Mouse (Mus musculus) forebrain, postnatal 0 days (tissue): ENCODE results near the gene Bpifa6. TPM values are rescaled to one million over a fixed set of nuclear protein-coding genes. Genes with fewer than 3 reads are reported as not detected.
"Not testable (repeated sequence)": the region's sequence is repeated elsewhere in the genome, so short reads cannot be mapped to it uniquely, and the experiment has no call there.

Experiments used
- ATAC-seq: fragments of 200-750 bp; cut with Nextera tagmentation; 2 replicates; pipeline ENCODE4 v1.8.0; 2017; ENCODE audit warnings: mild to moderate bottlenecking, moderate library complexity
- DNase-seq: peaks from one replicate; pipeline ENCODE4 v3.0.0-alpha.2; 2015
- H3K27ac ChIP-seq: fragments of 300-500 bp; sonication (generic); 2 replicates; pipeline ENCODE4 v1.5.1; 2014; ENCODE audit warnings: low read depth, mild to moderate bottlenecking, antibody characterized with exemption, low read length, moderate library complexity, mixed read lengths
- H3K27me3 ChIP-seq: fragments of 300-500 bp; sonication (generic); 2 replicates; pipeline ENCODE4 v1.6.1; 2014; ENCODE audit warnings: mild to moderate bottlenecking, low read length, mixed read lengths; ENCODE audit not compliant: insufficient read depth
- H3K36me3 ChIP-seq: fragments of 300-500 bp; sonication (generic); 2 replicates; pipeline ENCODE4 v1.6.1; 2014; ENCODE audit warnings: mild to moderate bottlenecking, moderate library complexity; ENCODE audit not compliant: insufficient read depth
- H3K4me1 ChIP-seq: fragments of 300-500 bp; sonication (generic); 2 replicates; pipeline ENCODE4 v1.6.1; 2014; ENCODE audit warnings: antibody characterized with exemption; ENCODE audit not compliant: insufficient read depth
- H3K4me2 ChIP-seq: fragments of 300-500 bp; sonication (generic); 2 replicates; pipeline ENCODE4 v1.6.1; 2014; ENCODE audit warnings: low read depth, mild to moderate bottlenecking, moderate library complexity
- H3K4me3 ChIP-seq: fragments of 300-500 bp; sonication (generic); 2 replicates; pipeline ENCODE4 v1.5.1; 2014; ENCODE audit warnings: low read depth, low read length, mixed read lengths
- H3K9ac ChIP-seq: fragments of 300-500 bp; sonication (generic); 2 replicates; pipeline ENCODE4 v1.6.1; 2014; ENCODE audit warnings: mild to moderate bottlenecking
- H3K9me3 ChIP-seq: fragments of 300-500 bp; sonication (generic); 2 replicates; pipeline ENCODE4 v1.6.1; 2016; ENCODE audit warnings: low read length
- CTCF ChIP-seq: sonication (generic); IDR thresholded peaks from 2 replicates; pipeline ENCODE4 v1.5.1; 2016; ENCODE audit warnings: antibody characterized with exemption, control low read depth, low read depth
- WGBS: fragments of 180-500 bp; shearing (Covaris S2); extraction: QIAGEN DNeasy Blood & Tissue Kit; methylation state at CpG from one replicate; pipeline ENCODE4 v1.1.7; 2014; 5-methylcytosine and 5-hydroxymethylcytosine counted together
- polyA plus RNA-seq: library from polyadenylated mRNA; unstranded; fragments of >200 nt; fragmentation: Nextera tagmentation; extraction: Ambion mirVana; gene quantifications from 2 replicates; pipeline ENCODE4 v1.2.1, GENCODE M21; 2015
- total RNA-seq: library from RNA; depleted of rRNA; stranded (reverse); fragments of >200 nt; gene quantifications from 2 replicates; pipeline ENCODE4 v1.2.3, GENCODE M21; 2014; rRNA removed

Bpifa6 gene
- total and polyA plus RNA-seq, 2 experiments from 2014 or later, result not detected

DNA sequence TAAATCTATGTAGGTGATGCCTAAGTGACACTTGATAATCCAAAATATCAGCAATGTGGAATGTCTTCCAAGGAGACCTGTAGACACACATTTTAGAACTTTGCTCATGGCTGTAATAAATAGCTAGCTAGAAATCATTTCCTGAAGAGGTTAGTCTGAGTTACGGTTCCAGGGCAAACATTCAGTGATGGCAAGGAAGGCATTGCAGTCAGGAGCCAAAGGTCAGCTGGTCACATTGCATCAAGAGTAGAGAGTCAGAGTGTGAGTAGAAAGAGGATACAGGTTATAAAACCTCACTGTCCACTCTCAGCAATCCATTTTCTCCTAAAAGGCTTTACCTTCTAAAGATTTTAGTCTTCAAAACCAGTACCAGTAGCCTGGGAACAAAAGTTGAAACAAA is 43.2 kb downstream of the Bpifa6 start:
- WGBS, result 94% methylated on average over 1 of the region's 1 CpGs
- H3K27me3 ChIP-seq, result no peaks in the 10 kb centered on the region
- H3K27ac ChIP-seq, result no peak overlapping the region
- no peak overlapping the region for H3K4me3 ChIP-seq
- ATAC-seq (no peak), DNase-seq (no peak)
- TF ChIP-seq CTCF, result no peak
- no peak overlapping the region for H3K4me2 ChIP-seq
- no peaks in the 10 kb centered on the region for H3K36me3 ChIP-seq
- H3K9ac ChIP-seq, result no peak overlapping the region
- no peaks in the 10 kb centered on the region for H3K9me3 ChIP-seq
- no peaks in the 10 kb centered on the region for H3K4me1 ChIP-seq

- not testable (repeated sequence) for DNase-seq, H3K4me1 ChIP-seq, H3K36me3 ChIP-seq, H3K4me3 ChIP-seq, H3K9ac ChIP-seq, H3K4me2 ChIP-seq, H3K27ac ChIP-seq, H3K9me3 ChIP-seq, ATAC-seq, H3K27me3 ChIP-seq
- 96% methylated on average over 4 of the region's 4 CpGs for WGBS
Observed at GRCm38 (mm10) chr2:154024676-154025075, 49.9 kb downstream of the Bpifa6 start.

GRCm38 (mm10) chr2:154038932-154039331 is 64.2 kb downstream of the Bpifa6 start:
- 53% methylated on average over 2 of the region's 2 CpGs for WGBS
- Histone ChIP-seq H3K36me3 (no peaks in the 10 kb centered on the region), H3K4me3 (no peak overlapping the region), H3K4me1 (no peaks in the 10 kb centered on the region), H3K9ac (no peak overlapping the region), H3K4me2 (no peak overlapping the region), H3K9me3 (no peaks in the 10 kb centered on the region), H3K27me3 (no peaks in the 10 kb centered on the region), H3K27ac (no peak overlapping the region)
- no peak for ATAC-seq
- TF ChIP-seq CTCF, result peak; percentile 53
- DNase-seq, result peak; percentile 8

GRCm38 (mm10) chr2:154044743-154045142 is 70.0 kb downstream of the Bpifa6 start:
- no peak overlapping the region for H3K4me2 ChIP-seq
- ATAC-seq (no peak), DNase-seq (no peak)
- H3K27ac ChIP-seq, result no peak overlapping the region
- H3K9ac ChIP-seq, result no peak overlapping the region
- H3K9me3 ChIP-seq, result no peaks in the 10 kb centered on the region
- no peaks in the 10 kb centered on the region for H3K36me3 ChIP-seq
- H3K4me1 ChIP-seq, result no peaks in the 10 kb centered on the region
- TF ChIP-seq CTCF, result no peak
- no peaks in the 10 kb centered on the region for H3K27me3 ChIP-seq
- no peak overlapping the region for H3K4me3 ChIP-seq
- 85% methylated on average over 3 of the region's 3 CpGs for WGBS

Other genes starting within 250 kb of the Bpifa6 start
- 97.6 and 117 TPM in 2 replicates for gene Mapre1, start 233.7 kb upstream of the Bpifa6 start, total RNA-seq
- 354 and 411 TPM in 2 replicates for gene Mapre1, start 233.7 kb upstream of the Bpifa6 start, polyA plus RNA-seq
- gene Efcab8, start 195.0 kb upstream of the Bpifa6 start, total RNA-seq, result 0.05 and 0.23 TPM in 2 replicates
- gene Efcab8, start 195.0 kb upstream of the Bpifa6 start, polyA plus RNA-seq, result not detected in 2 replicates
- gene Sun5, start 103.9 kb upstream of the Bpifa6 start, total RNA-seq, result not detected in 2 replicates
- not detected in 2 replicates for gene Sun5, start 103.9 kb upstream of the Bpifa6 start, polyA plus RNA-seq
- gene Bpifb2, start 99.9 kb upstream of the Bpifa6 start, total RNA-seq, result not detected in 2 replicates
- not detected in 2 replicates for gene Bpifb2, start 99.9 kb upstream of the Bpifa6 start, polyA plus RNA-seq
- gene Bpifb6, start 74.6 kb upstream of the Bpifa6 start, total RNA-seq, result 0.46 TPM in 1 of 2 replicates, not detected in the other
- gene Bpifb6, start 74.6 kb upstream of the Bpifa6 start, polyA plus RNA-seq, result not detected in 2 replicates
- not detected in 2 replicates for gene Bpifb3, start 56.7 kb upstream of the Bpifa6 start, total RNA-seq
- gene Bpifb3, start 56.7 kb upstream of the Bpifa6 start, polyA plus RNA-seq, result 0.10 TPM in 1 of 2 replicates, not detected in the other
- not detected in 2 replicates for gene Bpifb4, start 36.7 kb upstream of the Bpifa6 start, total RNA-seq
- gene Bpifb4, start 36.7 kb upstream of the Bpifa6 start, polyA plus RNA-seq, result not detected in 2 replicates
- gene Bpifa2, start 33.3 kb downstream of the Bpifa6 start, total RNA-seq, result not detected in 2 replicates
- not detected in 2 replicates for gene Bpifa2, start 33.3 kb downstream of the Bpifa6 start, polyA plus RNA-seq
- gene Bpifa3, start 155.4 kb downstream of the Bpifa6 start, total RNA-seq, result not detected in 2 replicates
- gene Bpifa3, start 155.4 kb downstream of the Bpifa6 start, polyA plus RNA-seq, result not detected in 2 replicates
- 0.31 and 2.0 TPM in 2 replicates for gene Bpifa1, start 167.9 kb downstream of the Bpifa6 start, total RNA-seq
- 0.25 and 0.48 TPM in 2 replicates for gene Bpifa1, start 167.9 kb downstream of the Bpifa6 start, polyA plus RNA-seq
- gene Bpifa5, start 187.7 kb downstream of the Bpifa6 start, total RNA-seq, result not detected in 2 replicates
- gene Bpifa5, start 187.7 kb downstream of the Bpifa6 start, polyA plus RNA-seq, result not detected in 2 replicates
- gene Bpifb1, start 215.9 kb downstream of the Bpifa6 start, total RNA-seq, result 0.33 TPM in 1 of 2 replicates, not detected in the other
- gene Bpifb1, start 215.9 kb downstream of the Bpifa6 start, polyA plus RNA-seq, result 0.23 and 0.92 TPM in 2 replicates
- 0.14 and 0.31 TPM in 2 replicates for gene Bpifb5, start 248.8 kb downstream of the Bpifa6 start, total RNA-seq
- 0.24 and 0.53 TPM in 2 replicates for gene Bpifb5, start 248.8 kb downstream of the Bpifa6 start, polyA plus RNA-seq